Mouse (Mus musculus): ENCODE measurements at regions not wholly inside any gene's neighbourhood (a gene's known extent, or its start where the extent isn't known, plus 50 kb on each side); places are given as distances from the start of the nearest gene placed in this dataset.

- DNase-seq (ENCODE audit: low spot score in 2 of 2), result no peak
These were observed 296.2 kb upstream of the Slc30a5 start for GRCm38 (mm10) chr13:101129466-101129865.

- DNase-seq (ENCODE audit: low spot score in 2 of 2), result no peak
These were observed 294.6 kb upstream of the Slc30a5 start for GRCm38 (mm10) chr13:101127808-101128207.

GRCm38 (mm10) chr13:101127262-101127661 is 294.0 kb upstream of the Slc30a5 start:
- no peak for DNase-seq (ENCODE audit: low spot score in 2 of 2)

GRCm38 (mm10) chr13:101117311-101117710 is 284.1 kb upstream of the Slc30a5 start:
- DNase-seq (ENCODE audit: low spot score in 2 of 2), result no peak

- DNase-seq (ENCODE audit: low spot score in 2 of 2), result no peak
These were observed 282.1 kb upstream of the Slc30a5 start for GRCm38 (mm10) chr13:101115296-101115695.

GRCm38 (mm10) chr13:101112176-101112575 is 278.9 kb upstream of the Slc30a5 start:
- no peak for DNase-seq (ENCODE audit: low spot score in 2 of 2)

GRCm38 (mm10) chr13:101111773-101112172 is 278.5 kb upstream of the Slc30a5 start:
- no peak for DNase-seq (ENCODE audit: low spot score in 2 of 2)

- no peak for DNase-seq (ENCODE audit: low spot score in 2 of 2)
These were observed 267.4 kb upstream of the Slc30a5 start for GRCm38 (mm10) chr13:101100621-101101020.

- no peak for DNase-seq (ENCODE audit: low spot score in 2 of 2)
These were observed 263.6 kb upstream of the Slc30a5 start for GRCm38 (mm10) chr13:101096856-101097255.

GRCm38 (mm10) chr13:101096221-101096620 is 263.0 kb upstream of the Slc30a5 start:
- peak in 1 of 2 experiments; percentile 4 for DNase-seq (ENCODE audit: low spot score in 2 of 2)

GRCm38 (mm10) chr13:101095057-101095831 is 262.0 kb upstream of the Slc30a5 start:
- DNase-seq (ENCODE audit: low spot score in 2 of 2), result no peak

- no peak for DNase-seq (ENCODE audit: low spot score in 2 of 2)
These were observed 259.5 kb upstream of the Slc30a5 start for GRCm38 (mm10) chr13:101092743-101093131.

GRCm38 (mm10) chr13:101092033-101092742 is 259.0 kb upstream of the Slc30a5 start:
- peak in 1 of 2 experiments; percentile 37 for DNase-seq (ENCODE audit: low spot score in 2 of 2)

GRCm38 (mm10) chr13:101085182-101085581 is 252.0 kb upstream of the Slc30a5 start:
- DNase-seq (ENCODE audit: low spot score in 2 of 2), result no peak

- no peak for DNase-seq (ENCODE audit: low spot score in 2 of 2)
These were observed 251.0 kb upstream of the Slc30a5 start for GRCm38 (mm10) chr13:101084193-101084592.

- DNase-seq (ENCODE audit: low spot score in 2 of 2), result no peak
These were observed 250.2 kb upstream of the Slc30a5 start for GRCm38 (mm10) chr13:101083416-101083815.

GRCm38 (mm10) chr13:101068489-101068888 is 235.3 kb upstream of the Slc30a5 start:
- DNase-seq (ENCODE audit: low spot score in 2 of 2), result peak in 1 of 2 experiments; percentile 35

- DNase-seq (ENCODE audit: low spot score in 2 of 2), result no peak
These were observed 229.4 kb upstream of the Slc30a5 start for GRCm38 (mm10) chr13:101062582-101062981.

GRCm38 (mm10) chr13:101061233-101062144 is 228.3 kb upstream of the Slc30a5 start:
- DNase-seq (ENCODE audit: low spot score in 2 of 2), result no peak

GRCm38 (mm10) chr13:101049511-101049910 is 216.3 kb upstream of the Slc30a5 start:
- DNase-seq (ENCODE audit: low spot score in 2 of 2), result no peak

GRCm38 (mm10) chr13:101032594-101032993 is 199.4 kb upstream of the Slc30a5 start:
- DNase-seq (ENCODE audit: low spot score in 2 of 2), result no peak

GRCm38 (mm10) chr13:101026043-101026442 is 192.8 kb upstream of the Slc30a5 start:
- DNase-seq (ENCODE audit: low spot score in 2 of 2), result no peak

Data from cerebellum, postnatal 4 days (tissue).